Mouse (Mus musculus) MEL (cell line): ENCODE data around the gene Bmp2k. TPM values are rescaled to one million over a fixed set of nuclear protein-coding genes. Genes with fewer than 3 reads are reported as not detected.

Experiments used
- DNase-seq: peaks from one replicate; pipeline ENCODE4 v3.0.0; 2011; ENCODE audit warnings: low read depth, low spot score
- H3K27ac ChIP-seq: 2 replicates; pipeline ENCODE4 v1.5.1; 2012; ENCODE audit warnings: low read depth, mild to moderate bottlenecking, control low read depth, low read length, moderate library complexity; ENCODE audit not compliant: control insufficient read depth
- H3K27me3 ChIP-seq, 2 experiments: fragments of 150-350 bp in 1 of 2; sonication (generic) in 1 of 2; 2 replicates each; pipeline ENCODE4 v1.6.1; 2012; ENCODE audit warnings: low read length in 2 of 2, mild to moderate bottlenecking in 2 of 2, improper control_type of control experiment in 1 of 2, moderate library complexity in 1 of 2; ENCODE audit not compliant: insufficient read depth in 2 of 2, control insufficient read depth in 1 of 2
- H3K36me3 ChIP-seq, 2 experiments: 2 replicates each; pipeline ENCODE4 v1.6.1; 2012 to 2014; ENCODE audit warnings: low read length in 2 of 2, improper control_type of control experiment in 1 of 2, inconsistent platforms in 1 of 2, mild to moderate bottlenecking in 1 of 2; ENCODE audit not compliant: insufficient read depth in 2 of 2, control insufficient read depth in 1 of 2
- H3K4me1 ChIP-seq, 2 experiments: fragments of 150-350 bp in 1 of 2; sonication (generic) in 1 of 2; 2 replicates each; pipeline ENCODE4 v1.6.1; 2012; ENCODE audit warnings: low read length in 2 of 2, improper control_type of control experiment in 1 of 2, mild to moderate bottlenecking in 1 of 2; ENCODE audit not compliant: insufficient read depth in 2 of 2, control insufficient read depth in 1 of 2
- H3K4me3 ChIP-seq, 2 experiments: fragments of 150-350 bp in 1 of 2; sonication (generic) in 1 of 2; 2 replicates each; pipeline ENCODE4 v1.5.1; 2012; ENCODE audit warnings: low read depth in 2 of 2, low read length in 2 of 2, mild to moderate bottlenecking in 2 of 2, moderate library complexity in 2 of 2, control low read depth in 1 of 2, improper control_type of control experiment in 1 of 2; ENCODE audit not compliant: control insufficient read depth in 1 of 2, insufficient read depth in 1 of 2
- H3K79me2 ChIP-seq: 2 replicates; pipeline ENCODE4 v1.6.1; 2012; ENCODE audit warnings: mild to moderate bottlenecking, low read length, moderate library complexity; ENCODE audit not compliant: control insufficient read depth, poor library complexity, insufficient read depth
- H3K9ac ChIP-seq: 2 replicates; pipeline ENCODE4 v1.6.1; 2012; ENCODE audit warnings: low read depth, mild to moderate bottlenecking, control low read depth, low read length, moderate library complexity; ENCODE audit not compliant: control insufficient read depth, poor library complexity, severe bottlenecking
- H3K9me3 ChIP-seq: fragments of 150-350 bp; sonication (generic); replicated peaks from 2 replicates; pipeline ENCODE4 v1.6.1; 2012; ENCODE audit warnings: mild to moderate bottlenecking, low read length, improper control_type of control experiment, moderate library complexity; ENCODE audit not compliant: insufficient read depth
- BHLHE40 ChIP-seq: IDR thresholded peaks from 2 replicates; pipeline ENCODE4 v1.6.1; 2012; ENCODE audit warnings: low read depth, mild to moderate bottlenecking, inconsistent platforms, low read length, improper control_type of control experiment, borderline replicate concordance
- CHD1 ChIP-seq: IDR thresholded peaks from 2 replicates; pipeline ENCODE4 v1.6.1; 2012; ENCODE audit warnings: low read depth, mild to moderate bottlenecking, inconsistent platforms, low read length, improper control_type of control experiment
- E2F4 ChIP-seq: IDR thresholded peaks from 2 replicates; pipeline ENCODE4 v1.6.1; 2011; ENCODE audit warnings: low read depth, low read length, improper control_type of control experiment, borderline replicate concordance
- EP300 ChIP-seq, 2 experiments: IDR thresholded peaks; 2 replicates each; pipeline ENCODE4 v1.6.1; 2011; ENCODE audit warnings: improper control_type of control experiment in 2 of 2, low read length in 2 of 2, low read depth in 1 of 2, mild to moderate bottlenecking in 1 of 2
- GABPA ChIP-seq: IDR thresholded peaks from 2 replicates; pipeline ENCODE4 v1.6.1; 2012; ENCODE audit warnings: low read depth, mild to moderate bottlenecking, inconsistent platforms, low read length, improper control_type of control experiment, moderate library complexity
- HCFC1 ChIP-seq: IDR thresholded peaks from 2 replicates; pipeline ENCODE4 v1.6.1; 2012; ENCODE audit warnings: low read depth, mild to moderate bottlenecking, inconsistent platforms, low read length, improper control_type of control experiment, moderate library complexity
- KAT2A ChIP-seq: conservative IDR thresholded peaks from 2 replicates; pipeline ENCODE4 v1.6.1; 2012; ENCODE audit warnings: low read depth, low read length, improper control_type of control experiment, inconsistent platforms
- MAX ChIP-seq: IDR thresholded peaks from 2 replicates; pipeline ENCODE4 v1.6.1; 2011; ENCODE audit warnings: low read length, improper control_type of control experiment
- MAZ ChIP-seq: IDR thresholded peaks from 2 replicates; pipeline ENCODE4 v1.6.1; 2012; ENCODE audit warnings: low read depth, mild to moderate bottlenecking, inconsistent platforms, low read length, improper control_type of control experiment
- MEF2A ChIP-seq: IDR thresholded peaks from 2 replicates; pipeline ENCODE4 v1.6.1; 2014; ENCODE audit warnings: low read depth, mild to moderate bottlenecking, inconsistent platforms, low read length, improper control_type of control experiment; ENCODE audit not compliant: poor library complexity, insufficient replicate concordance, severe bottlenecking; ENCODE audit errors: extremely low read depth
- MYC ChIP-seq: IDR thresholded peaks from 2 replicates; pipeline ENCODE4 v1.6.1; 2011; ENCODE audit warnings: low read depth, mild to moderate bottlenecking, low read length, improper control_type of control experiment, moderate library complexity
- NRF1 ChIP-seq: IDR thresholded peaks from 2 replicates; pipeline ENCODE4 v1.6.1; 2014; ENCODE audit warnings: low read depth, mild to moderate bottlenecking, inconsistent platforms, low read length, improper control_type of control experiment, moderate library complexity; ENCODE audit not compliant: poor library complexity, insufficient read depth, severe bottlenecking
- POLR2A ChIP-seq, 2 experiments: IDR thresholded peaks; 2 replicates each; pipeline ENCODE4 v1.6.1; 2011 to 2012; ENCODE audit warnings: low read length in 2 of 2, mild to moderate bottlenecking in 2 of 2, control low read depth in 1 of 2, improper control_type of control experiment in 1 of 2, low read depth in 1 of 2, moderate library complexity in 1 of 2; ENCODE audit not compliant: control insufficient read depth in 1 of 2, insufficient read depth in 1 of 2, poor library complexity in 1 of 2
- RAD21 ChIP-seq: IDR thresholded peaks from 2 replicates; pipeline ENCODE4 v1.6.1; 2011; ENCODE audit warnings: mild to moderate bottlenecking, low read depth, low read length, improper control_type of control experiment
- TBP ChIP-seq: IDR thresholded peaks from 2 replicates; pipeline ENCODE4 v1.8.0; 2011; ENCODE audit warnings: low read depth, low read length, improper control_type of control experiment
- UBTF ChIP-seq: IDR thresholded peaks from 2 replicates; pipeline ENCODE4 v1.6.1; 2012; ENCODE audit warnings: low read depth, mild to moderate bottlenecking, inconsistent platforms, low read length, improper control_type of control experiment, moderate library complexity, borderline replicate concordance; ENCODE audit not compliant: insufficient read depth
- USF1 ChIP-seq: IDR thresholded peaks from 2 replicates; pipeline ENCODE4 v1.6.1; 2014; ENCODE audit warnings: low read depth, mild to moderate bottlenecking, inconsistent platforms, low read length, improper control_type of control experiment, moderate library complexity
- ZMIZ1 ChIP-seq: IDR thresholded peaks from 2 replicates; pipeline ENCODE4 v1.6.1; 2012; ENCODE audit warnings: low read depth, mild to moderate bottlenecking, inconsistent platforms, low read length, improper control_type of control experiment, moderate library complexity
- polyA plus RNA-seq, 2 experiments: library from polyadenylated mRNA; stranded (reverse) in 1 of 2; unstranded in 1 of 2; fragments of >175 nt in 1 of 2; fragments of >200 nt in 1 of 2; gene quantifications; 2 replicates each; pipeline versions ENCODE4 v1.2.1 to v1.2.4; 2012; ENCODE audit warnings: low replicate concordance in 2 of 2, low read depth in 1 of 2; ENCODE audit not compliant: insufficient read length in 2 of 2, insufficient read depth in 1 of 2, missing spikeins in 1 of 2
- total RNA-seq: library from RNA; depleted of rRNA; stranded (reverse); fragments of 300-350 nt; gene quantifications from 2 replicates; pipeline ENCODE4 v1.2.3, GENCODE M21; 2012

The Bmp2k gene
- total and polyA plus RNA-seq, 3 experiments = 10.8 to 16.3 TPM; not detected in 1

DNA sequence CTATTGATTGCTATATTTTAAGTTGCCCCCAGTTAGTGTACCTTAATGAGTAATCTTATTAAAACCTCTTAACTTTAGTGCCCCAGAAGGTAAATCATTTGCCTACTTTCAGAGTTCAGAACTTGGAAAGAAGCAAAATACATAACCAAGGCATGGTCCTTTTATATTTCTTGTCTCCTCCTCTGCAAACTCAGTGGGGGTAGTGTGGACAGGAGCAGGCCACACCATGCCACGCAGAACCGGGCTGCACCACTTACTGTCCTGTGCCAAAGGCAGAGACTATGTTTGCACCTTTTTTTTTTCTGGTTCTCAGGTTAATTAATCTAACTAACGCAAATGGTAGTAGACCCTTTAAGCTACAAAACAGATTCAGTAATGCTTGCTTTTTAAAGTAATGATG is 91.9 kb downstream of the Bmp2k start:
- no peaks in the 10 kb centered on the region for H3K27me3 ChIP-seq
- no peaks in the 10 kb centered on the region for H3K9me3 ChIP-seq
- H3K9ac ChIP-seq = no peak overlapping the region
- DNase-seq = no peak
- no peak overlapping the region for H3K4me3 ChIP-seq
- H3K79me2 ChIP-seq = no peaks in the 10 kb centered on the region
- H3K27ac ChIP-seq = no peak overlapping the region
- H3K36me3 ChIP-seq = peaks cover 0 to 5% of the 10 kb centered on the region in 2 experiments; a peak in 1 of 4 replicates
- no peaks in the 10 kb centered on the region for H3K4me1 ChIP-seq
- TF ChIP-seq USF1 (no peak), TBP (no peak)
- TF ChIP-seq, all 39 proteins: peak for 0

DNA sequence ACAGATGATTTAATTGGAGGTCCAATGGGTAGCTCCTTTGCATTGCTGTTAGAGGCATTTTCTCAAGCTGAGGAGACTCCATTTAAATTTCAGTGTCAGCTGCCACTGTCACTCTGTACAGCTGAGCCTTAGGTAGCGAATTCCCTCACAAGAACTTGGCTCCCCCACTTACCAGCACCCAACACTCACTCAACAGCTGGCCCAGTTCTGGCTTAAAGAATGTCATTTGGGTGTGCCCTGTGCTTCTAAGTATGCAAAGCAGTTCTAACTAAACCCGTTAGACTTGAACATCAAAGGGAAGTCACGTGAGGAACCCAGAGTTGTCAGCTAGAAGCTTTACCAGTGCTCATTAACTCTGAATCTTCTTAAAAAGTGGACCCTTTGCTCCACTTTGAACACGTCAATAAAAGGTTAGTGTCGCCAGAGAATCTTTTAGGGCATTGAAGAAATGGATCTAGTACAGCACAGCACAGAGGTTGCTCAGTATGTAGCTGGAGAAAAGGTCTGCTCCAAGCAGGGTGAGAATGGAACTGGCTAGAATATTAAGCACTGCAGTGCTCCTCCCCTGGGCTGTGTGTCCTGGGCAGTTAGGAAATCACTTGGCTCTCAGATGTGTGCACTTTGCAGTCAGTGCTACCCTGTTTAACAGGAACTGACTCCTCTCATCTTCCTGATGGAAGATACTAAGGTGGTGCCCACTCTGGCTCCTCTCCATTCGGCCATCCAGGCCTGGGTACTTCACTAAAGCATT is 92.7 kb downstream of the Bmp2k start:
- Histone ChIP-seq H3K9ac (no peak overlapping the region), H3K9me3 (no peaks in the 10 kb centered on the region), H3K4me3 (no peak overlapping the region), H3K4me1 (no peaks in the 10 kb centered on the region), H3K36me3 (peaks cover 0 to 5% of the 10 kb centered on the region in 2 experiments; a peak in 1 of 4 replicates), H3K27me3 (no peaks in the 10 kb centered on the region), H3K27ac (no peak overlapping the region), H3K79me2 (no peaks in the 10 kb centered on the region)
- TF ChIP-seq BHLHE40 = no peak
- TF ChIP-seq E2F4 = no peak
- no peak for TF ChIP-seq TBP
- TF ChIP-seq MAZ = no peak
- no peak for TF ChIP-seq UBTF
- no peak for TF ChIP-seq HCFC1
- no peak for TF ChIP-seq MEF2A
- TF ChIP-seq CHD1 = no peak
- TF ChIP-seq EP300 (IDR thresholded peaks at IDR 0.05; ENCODE audit: low read depth in 1 of 2, low read length in 2 of 2) = no peak
- DNase-seq = no peak

DNA sequence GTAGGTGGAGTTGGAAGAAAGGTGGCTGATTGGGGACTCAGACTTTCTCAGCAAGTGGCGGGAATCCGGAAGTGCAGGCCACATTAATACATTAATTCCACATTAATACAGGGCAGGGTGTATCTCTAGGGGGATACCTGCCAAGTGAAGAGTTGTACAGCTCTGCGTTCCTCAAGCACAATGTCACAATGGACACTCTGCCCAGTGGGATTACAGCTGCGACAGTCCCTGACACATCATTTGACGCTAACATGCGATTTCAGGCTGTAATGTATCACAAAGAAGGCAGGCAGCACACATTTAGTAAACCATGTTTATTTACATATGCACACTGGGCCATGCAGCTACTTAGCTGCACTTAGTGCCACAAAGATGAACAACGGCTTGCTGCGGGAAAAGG is 95.5 kb downstream of the Bmp2k start:
- no peak overlapping the region for H3K4me3 ChIP-seq
- no peaks in the 10 kb centered on the region for H3K4me1 ChIP-seq
- H3K36me3 ChIP-seq = peaks cover 0 to 4% of the 10 kb centered on the region in 2 experiments; a peak in 1 of 4 replicates
- H3K9me3 ChIP-seq = no peaks in the 10 kb centered on the region
- DNase-seq = no peak
- H3K79me2 ChIP-seq = no peaks in the 10 kb centered on the region
- no peak overlapping the region for H3K27ac ChIP-seq
- H3K9ac ChIP-seq = no peak overlapping the region
- TF ChIP-seq MYC (no peak), GABPA (no peak), EP300 (IDR thresholded peaks at IDR 0.05; ENCODE audit: low read depth in 1 of 2, low read length in 2 of 2) (no peak), MAX (no peak), UBTF (no peak), MAZ (no peak), ZMIZ1 (no peak), MEF2A (no peak), KAT2A (no peak), RAD21 (no peak), CHD1 (no peak), POLR2A (IDR thresholded peaks at IDR 0.05; ENCODE audit: control insufficient read depth in 1 of 2, insufficient read depth in 1 of 2, low read depth in 1 of 2, low read length in 2 of 2, poor library complexity in 1 of 2) (no peak), NRF1 (no peak)
- no peaks in the 10 kb centered on the region for H3K27me3 ChIP-seq
